Mouse (Mus musculus) stomach, postnatal 0 days (tissue): ENCODE data around the gene Reps2.

Experiments
- CTCF ChIP-seq: IDR thresholded peaks from 2 replicates; pipeline ENCODE4 v1.5.1; 2016; ENCODE audit warnings: antibody characterized with exemption, low read depth, mild to moderate bottlenecking, moderate library complexity
- EP300 ChIP-seq: optimal IDR thresholded peaks from 2 replicates; pipeline ENCODE3; 2016; ENCODE audit warnings: antibody characterized with exemption

DNA sequence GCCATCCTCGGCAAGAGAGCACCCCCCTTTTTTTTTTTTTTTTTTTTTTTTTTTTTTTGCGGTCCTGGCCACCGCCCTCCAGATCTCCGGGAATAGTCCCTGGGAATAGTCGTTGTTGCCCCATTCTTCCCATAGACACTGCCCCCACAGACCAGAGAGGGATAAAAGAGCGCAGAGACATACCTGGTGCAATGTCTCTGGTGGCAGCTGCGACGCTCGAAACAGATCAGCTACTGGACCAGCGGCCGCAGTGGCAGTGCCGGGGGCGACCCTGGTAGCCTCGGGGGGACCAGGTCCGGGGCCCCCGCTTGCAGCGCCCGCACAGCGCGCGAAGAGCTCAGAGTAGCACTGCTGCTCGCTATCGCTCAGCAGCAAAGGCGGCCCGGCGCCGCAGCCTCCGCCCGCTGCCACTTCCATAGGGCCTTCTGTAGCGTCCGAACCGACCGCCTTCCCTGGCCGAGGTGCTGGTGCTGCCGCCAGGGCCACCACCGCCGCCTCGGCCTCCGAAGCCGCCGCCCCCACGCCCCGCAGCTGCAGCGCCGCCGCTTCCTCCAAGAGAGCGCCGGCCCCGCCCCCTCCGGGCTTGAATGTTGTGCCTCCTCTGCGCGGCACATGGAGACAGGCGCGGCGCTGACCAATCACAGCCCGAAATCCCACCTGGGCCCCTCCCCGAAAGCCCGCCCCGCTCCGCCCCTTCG lies at the start of gene Reps2:
- TF ChIP-seq CTCF (no peak), EP300 (no peak)
